Mouse (Mus musculus) hindbrain, embryonic 12.5 days (tissue): ENCODE results near the gene Cntnap2. TPM values are rescaled to one million over a fixed set of nuclear protein-coding genes. Genes with fewer than 3 reads are reported as not detected.
A peak's percentile ranks its signal among the peaks of the same experiment; 100 is the strongest.

Source experiments
- ATAC-seq: fragments of 200-750 bp; cut with Nextera tagmentation; 2 replicates; pipeline ENCODE4 v1.8.0; 2017; ENCODE audit warnings: moderate TSS enrichment; ENCODE audit not compliant: low FRiP score
- H3K27ac ChIP-seq: fragments of 300-500 bp; sonication (generic); 2 replicates; pipeline ENCODE4 v1.5.1; 2016; ENCODE audit warnings: mild to moderate bottlenecking
- H3K27me3 ChIP-seq: fragments of 300-500 bp; sonication (generic); 2 replicates; pipeline ENCODE4 v1.6.1; 2016; ENCODE audit warnings: mild to moderate bottlenecking
- H3K36me3 ChIP-seq: fragments of 300-500 bp; sonication (generic); 2 replicates; pipeline ENCODE4 v1.6.1; 2016; ENCODE audit warnings: mild to moderate bottlenecking
- H3K4me1 ChIP-seq: fragments of 300-500 bp; sonication (generic); 2 replicates; pipeline ENCODE4 v1.6.1; 2016
- H3K4me2 ChIP-seq: fragments of 300-500 bp; sonication (generic); replicated peaks from 2 replicates; pipeline ENCODE4 v1.6.1; 2016; ENCODE audit warnings: mild to moderate bottlenecking
- H3K4me3 ChIP-seq: fragments of 300-500 bp; sonication (generic); 2 replicates; pipeline ENCODE4 v1.5.1; 2016; ENCODE audit warnings: mild to moderate bottlenecking
- H3K9ac ChIP-seq: fragments of 300-500 bp; sonication (generic); 2 replicates; pipeline ENCODE4 v1.6.1; 2016; ENCODE audit warnings: mild to moderate bottlenecking, moderate library complexity
- H3K9me3 ChIP-seq: fragments of 300-500 bp; sonication (generic); replicated peaks from 2 replicates; pipeline ENCODE4 v1.6.1; 2016; ENCODE audit warnings: mild to moderate bottlenecking
- WGBS: fragments of 180-500 bp; shearing (Covaris S2); methylation state at CpG from one replicate; pipeline ENCODE4 v1.1.7; 2016; 5-methylcytosine and 5-hydroxymethylcytosine counted together
- polyA plus RNA-seq: library from polyadenylated mRNA; unstranded; fragments of >200 nt; fragmentation: Nextera tagmentation; extraction: Ambion mirVana; gene quantifications from 2 replicates; pipeline ENCODE4 v1.2.1, GENCODE M21; 2016

Gene Cntnap2
- polyA plus RNA-seq: 25.7 and 31.3 TPM in 2 replicates

DNA sequence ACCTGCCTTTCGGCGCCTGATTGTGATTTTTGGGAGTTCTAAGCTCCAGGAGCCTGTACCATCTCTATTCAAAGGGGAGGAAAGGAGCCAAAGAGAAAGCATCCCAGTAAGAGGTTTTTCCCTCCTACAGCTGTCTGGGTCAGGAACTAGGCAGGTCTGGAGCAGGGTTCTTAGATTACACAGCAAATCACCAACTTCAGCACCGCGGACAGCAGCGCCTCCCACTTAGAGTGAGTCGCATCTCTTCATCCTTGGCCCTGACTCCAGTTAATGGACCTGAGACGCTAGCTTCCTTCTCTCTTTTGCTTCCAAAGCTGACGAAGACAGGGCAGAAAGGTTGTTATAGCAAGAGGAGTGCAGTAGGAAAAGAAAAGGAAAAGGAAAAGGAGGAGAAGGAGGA is at the start of gene Cntnap2:
Cntnap2 (plus strand) TSS at position 267 of the 400 bp plus-strand sequence.
- Histone ChIP-seq H3K27ac (peak within 1 kb of the TSS; percentile 80), H3K27me3 (no peaks in the 10 kb centered on the region), H3K4me1 (no peaks in the 10 kb centered on the region), H3K4me2 (peak within 1 kb of the TSS; percentile 63), H3K9ac (peak within 1 kb of the TSS; percentile 63), H3K4me3 (peak within 1 kb of the TSS; percentile 47), H3K36me3 (no peaks in the 10 kb centered on the region), H3K9me3 (no peaks in the 10 kb centered on the region)
- WGBS: 6% methylated on average over 8 of the region's 8 CpGs
- peak; percentile 62 for ATAC-seq

GRCm38 (mm10) chr6:45026011-45026682 is 33.0 kb upstream of the Cntnap2 start:
- 32% methylated on average over 9 of the region's 9 CpGs for WGBS
- H3K27me3 ChIP-seq: no peaks in the 10 kb centered on the region

DNA sequence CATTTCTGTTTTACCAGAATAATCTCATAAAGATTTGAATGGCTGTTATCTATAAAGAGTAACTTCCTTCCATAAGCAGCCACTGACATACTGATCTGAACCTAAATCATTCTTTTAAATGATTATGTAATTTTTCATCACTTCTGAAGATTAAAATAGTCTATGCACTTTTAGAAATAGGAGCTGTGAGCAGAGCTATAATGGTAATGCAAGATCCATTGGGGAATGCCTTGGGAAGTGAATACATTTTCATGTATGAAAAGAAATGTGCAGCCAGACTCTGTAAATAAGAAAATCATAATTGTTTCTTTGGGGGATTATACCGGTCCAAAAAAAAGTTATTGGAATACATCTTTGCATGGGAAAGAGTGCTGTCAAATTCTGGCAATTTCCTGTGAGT is 19.7 kb upstream of the Cntnap2 start:
- H3K27ac ChIP-seq: no peak overlapping the region
- no peaks in the 10 kb centered on the region for H3K36me3 ChIP-seq
- H3K4me1 ChIP-seq: no peaks in the 10 kb centered on the region
- no peak overlapping the region for H3K9ac ChIP-seq
- ATAC-seq: no peak
- no peak overlapping the region for H3K4me3 ChIP-seq
- no peaks in the 10 kb centered on the region for H3K27me3 ChIP-seq
- 81% methylated on average over 1 of the region's 1 CpGs for WGBS
- H3K9me3 ChIP-seq: no peaks in the 10 kb centered on the region
- no peak overlapping the region for H3K4me2 ChIP-seq

More at GRCm38 (mm10) chr6:45026011-45026682, 33.0 kb upstream of the Cntnap2 start:
- Histone ChIP-seq H3K36me3 (no peaks in the 10 kb centered on the region), H3K4me2 (no peak overlapping the region), H3K4me1 (no peaks in the 10 kb centered on the region), H3K4me3 (no peak overlapping the region), H3K9ac (no peak overlapping the region), H3K27ac (no peak overlapping the region), H3K9me3 (no peaks in the 10 kb centered on the region)
- peak; percentile 84 for ATAC-seq

DNA sequence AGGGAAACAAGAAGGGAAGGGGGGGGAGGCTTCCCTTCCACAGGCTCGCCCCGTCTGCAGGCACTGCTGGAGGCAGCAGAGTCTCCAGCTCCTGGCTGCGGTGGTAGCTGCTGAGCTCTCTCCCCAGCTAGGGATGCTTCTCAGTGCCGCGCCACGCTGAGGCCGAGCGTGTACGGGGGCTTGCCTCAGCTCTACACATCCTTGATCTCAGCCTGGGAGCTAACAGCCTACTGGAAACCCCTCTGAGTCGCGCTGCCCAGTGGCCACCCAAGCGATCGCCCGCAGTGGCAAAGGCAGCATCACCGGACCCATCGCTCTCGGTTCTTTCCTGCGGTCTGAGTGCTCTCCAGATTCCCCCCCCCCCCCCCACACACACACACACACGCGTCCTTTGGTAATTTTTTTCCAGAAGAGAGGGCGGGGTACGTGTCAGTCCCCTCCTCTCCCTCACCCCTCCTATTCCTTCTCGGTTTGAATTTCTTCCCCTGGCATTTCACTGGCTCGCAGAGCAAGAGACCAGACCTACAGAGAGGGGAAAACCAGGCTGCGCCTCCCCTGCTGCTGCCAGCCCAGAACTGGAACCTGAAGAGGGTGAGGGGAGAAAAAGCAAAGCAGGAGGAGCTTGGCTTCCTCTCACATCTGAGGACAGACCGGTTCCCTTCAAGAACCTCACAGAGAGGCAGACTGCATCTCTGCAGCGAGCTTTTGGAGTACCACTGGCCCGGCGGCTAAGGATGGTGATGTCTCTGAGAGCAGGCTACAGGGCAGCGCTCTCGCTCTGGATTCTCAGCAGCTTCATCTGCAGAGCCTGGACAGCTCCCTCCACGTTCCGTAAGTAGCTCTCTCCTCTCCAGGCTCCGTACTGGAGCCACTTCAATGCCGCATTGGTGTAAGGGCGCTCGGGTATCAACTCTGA is 657 bp downstream of the Cntnap2 start:
- no peaks in the 10 kb centered on the region for H3K36me3 ChIP-seq
- H3K9ac ChIP-seq: peak overlapping the region; percentile 63
- under 1% methylated on average over 37 of the region's 37 CpGs for WGBS
- no peaks in the 10 kb centered on the region for H3K4me1 ChIP-seq
- H3K4me2 ChIP-seq: peak overlapping the region; percentile 63
- H3K4me3 ChIP-seq: peak overlapping the region; percentile 47
- no peaks in the 10 kb centered on the region for H3K27me3 ChIP-seq
- ATAC-seq: peak; percentile 94
- no peaks in the 10 kb centered on the region for H3K9me3 ChIP-seq
- H3K27ac ChIP-seq: peak overlapping the region; percentile 80

- H3K9ac ChIP-seq: no peak overlapping the region
- H3K36me3 ChIP-seq: no peaks in the 10 kb centered on the region
- no peak overlapping the region for H3K4me3 ChIP-seq
- WGBS: 73% methylated on average over 5 of the region's 5 CpGs
- H3K27ac ChIP-seq: no peak overlapping the region
- no peaks in the 10 kb centered on the region for H3K27me3 ChIP-seq
- no peak overlapping the region for H3K4me2 ChIP-seq
- ATAC-seq: no peak
- H3K4me1 ChIP-seq: no peaks in the 10 kb centered on the region
- H3K9me3 ChIP-seq: no peaks in the 10 kb centered on the region
Measured at GRCm38 (mm10) chr6:45062214-45062997, 3.2 kb downstream of the Cntnap2 start.

DNA sequence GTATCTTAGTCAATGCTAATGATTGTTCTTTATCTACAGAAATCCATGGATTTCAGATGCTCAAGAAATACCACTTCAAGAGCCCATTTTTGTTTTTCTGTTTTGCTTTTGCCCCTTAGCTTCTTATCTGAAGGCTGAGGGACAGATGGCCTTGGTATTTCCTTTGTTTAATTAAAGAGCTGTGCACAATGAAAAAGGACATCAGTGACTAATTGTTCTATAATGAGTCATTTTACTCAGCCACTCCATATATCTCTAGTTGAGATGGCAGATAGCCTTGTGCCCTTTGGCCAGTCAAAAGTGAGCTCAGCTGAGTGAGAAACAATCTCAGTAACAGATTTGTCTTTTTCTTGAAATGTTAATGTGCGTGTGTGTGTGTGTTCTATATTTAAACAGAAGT is 29.1 kb downstream of the Cntnap2 start:
- no peak overlapping the region for H3K4me2 ChIP-seq
- no peak overlapping the region for H3K27ac ChIP-seq
- H3K27me3 ChIP-seq: no peaks in the 10 kb centered on the region
- WGBS: 84% methylated on average over 1 of the region's 1 CpGs
- H3K9ac ChIP-seq: no peak overlapping the region
- no peaks in the 10 kb centered on the region for H3K9me3 ChIP-seq
- no peaks in the 10 kb centered on the region for H3K36me3 ChIP-seq
- H3K4me3 ChIP-seq: no peak overlapping the region
- ATAC-seq: no peak
- H3K4me1 ChIP-seq: no peaks in the 10 kb centered on the region

GRCm38 (mm10) chr6:45113613-45114012 is 54.5 kb downstream of the Cntnap2 start:
- ATAC-seq: 0 out of 2 replicates have a peak, but pooled peaks have one; percentile 40
- no peaks in the 10 kb centered on the region for H3K36me3 ChIP-seq
- no peak overlapping the region for H3K4me2 ChIP-seq
- no peaks in the 10 kb centered on the region for H3K27me3 ChIP-seq
- H3K4me1 ChIP-seq: no peaks in the 10 kb centered on the region
- H3K9ac ChIP-seq: no peak overlapping the region
- no peak overlapping the region for H3K27ac ChIP-seq
- H3K9me3 ChIP-seq: no peaks in the 10 kb centered on the region
- no peak overlapping the region for H3K4me3 ChIP-seq

DNA sequence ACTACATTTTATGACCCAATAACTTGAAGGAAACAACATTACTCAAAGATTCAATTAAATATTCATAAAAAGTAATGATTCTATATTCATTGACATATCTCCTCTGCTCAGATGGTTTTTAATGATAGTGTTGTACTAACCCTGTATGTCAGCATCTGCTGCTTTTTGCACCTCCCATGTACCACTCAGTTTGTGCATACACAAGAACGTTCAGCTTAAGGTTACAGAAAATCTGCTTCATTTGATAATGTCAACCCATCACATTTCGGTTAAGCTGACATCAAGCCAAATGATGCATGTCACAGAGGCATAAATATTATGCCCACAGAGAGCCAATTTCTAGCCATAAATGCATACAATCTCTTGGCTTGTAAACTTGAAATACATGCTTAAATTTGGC is 85.7 kb downstream of the Cntnap2 start:
- WGBS: 69% methylated on average over 2 of the region's 2 CpGs
- no peaks in the 10 kb centered on the region for H3K9me3 ChIP-seq
- H3K4me1 ChIP-seq: no peaks in the 10 kb centered on the region
- no peaks in the 10 kb centered on the region for H3K36me3 ChIP-seq
- H3K27ac ChIP-seq: no peak overlapping the region
- H3K9ac ChIP-seq: no peak overlapping the region
- no peaks in the 10 kb centered on the region for H3K27me3 ChIP-seq
- H3K4me3 ChIP-seq: no peak overlapping the region
- ATAC-seq: no peak
- no peak overlapping the region for H3K4me2 ChIP-seq

DNA sequence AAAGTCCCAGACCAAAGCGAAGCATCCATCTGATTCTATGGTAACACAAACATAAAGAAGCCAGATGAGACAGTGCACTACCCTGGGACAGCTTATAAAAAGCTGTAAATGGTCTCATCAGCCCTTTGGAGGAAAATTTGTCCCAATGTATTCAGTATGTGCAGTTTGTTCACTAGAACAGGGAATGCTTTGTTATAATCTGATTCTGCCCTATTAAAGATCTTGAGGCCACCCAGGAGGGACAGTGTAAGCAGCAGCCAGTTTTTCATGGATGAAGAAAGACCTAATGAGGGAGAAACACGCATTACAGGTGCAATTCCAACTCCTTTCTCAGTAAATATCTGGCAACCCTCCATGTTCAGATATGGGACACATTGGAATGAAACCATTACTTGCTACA is 145.9 kb downstream of the Cntnap2 start:
- H3K27ac ChIP-seq: no peak overlapping the region
- no peak overlapping the region for H3K9ac ChIP-seq
- no peaks in the 10 kb centered on the region for H3K36me3 ChIP-seq
- H3K9me3 ChIP-seq: no peaks in the 10 kb centered on the region
- 79% methylated on average over 2 of the region's 2 CpGs for WGBS
- H3K4me3 ChIP-seq: no peak overlapping the region
- H3K4me1 ChIP-seq: no peaks in the 10 kb centered on the region
- no peaks in the 10 kb centered on the region for H3K27me3 ChIP-seq
- H3K4me2 ChIP-seq: no peak overlapping the region
- ATAC-seq: no peak

DNA sequence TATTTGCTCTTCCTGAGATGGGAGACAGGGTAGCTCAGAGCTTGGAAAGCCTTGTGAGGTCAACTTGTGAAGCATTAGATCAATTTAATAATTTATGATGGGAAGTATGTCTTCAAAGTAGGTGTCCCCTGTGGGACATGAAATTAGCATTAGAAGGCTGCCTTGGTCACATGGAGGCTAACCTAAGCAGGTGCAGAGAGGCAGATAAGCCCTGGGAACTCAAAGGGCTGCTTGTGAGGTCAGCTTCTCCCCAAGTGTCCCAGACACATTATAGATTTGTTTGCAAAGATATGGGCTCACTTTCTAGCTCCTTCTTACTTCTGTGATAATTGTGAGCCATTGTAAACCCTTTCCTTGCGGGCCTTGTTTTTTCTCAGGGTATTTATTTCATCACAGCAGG is 155.2 kb downstream of the Cntnap2 start:
- Histone ChIP-seq H3K36me3 (no peaks in the 10 kb centered on the region), H3K4me1 (no peaks in the 10 kb centered on the region), H3K4me2 (no peak overlapping the region), H3K27me3 (no peaks in the 10 kb centered on the region), H3K9ac (no peak overlapping the region), H3K27ac (no peak overlapping the region), H3K9me3 (no peaks in the 10 kb centered on the region), H3K4me3 (no peak overlapping the region)
- ATAC-seq: no peak
- 52% methylated on average over 1 of the region's 1 CpGs for WGBS

- Histone ChIP-seq H3K9ac (no peak overlapping the region), H3K27ac (no peak overlapping the region), H3K4me2 (no peak overlapping the region), H3K36me3 (no peaks in the 10 kb centered on the region), H3K4me1 (no peaks in the 10 kb centered on the region), H3K27me3 (no peaks in the 10 kb centered on the region), H3K4me3 (no peak overlapping the region), H3K9me3 (no peaks in the 10 kb centered on the region)
- ATAC-seq: no peak
- 91% methylated on average over 1 of the region's 1 CpGs for WGBS
Measured at GRCm38 (mm10) chr6:45229002-45229401, 169.8 kb downstream of the Cntnap2 start.

- 81% methylated on average over 3 of the region's 3 CpGs for WGBS
- Histone ChIP-seq H3K9ac (no peak overlapping the region), H3K4me2 (no peak overlapping the region), H3K4me3 (no peak overlapping the region), H3K9me3 (no peaks in the 10 kb centered on the region), H3K4me1 (no peaks in the 10 kb centered on the region), H3K36me3 (no peaks in the 10 kb centered on the region), H3K27me3 (no peaks in the 10 kb centered on the region), H3K27ac (no peak overlapping the region)
- no peak for ATAC-seq
Measured at GRCm38 (mm10) chr6:45232571-45232970, 173.4 kb downstream of the Cntnap2 start.
